19 mouse cellular contexts compared by ENCODE assay signal in the genomic region with DNA sequence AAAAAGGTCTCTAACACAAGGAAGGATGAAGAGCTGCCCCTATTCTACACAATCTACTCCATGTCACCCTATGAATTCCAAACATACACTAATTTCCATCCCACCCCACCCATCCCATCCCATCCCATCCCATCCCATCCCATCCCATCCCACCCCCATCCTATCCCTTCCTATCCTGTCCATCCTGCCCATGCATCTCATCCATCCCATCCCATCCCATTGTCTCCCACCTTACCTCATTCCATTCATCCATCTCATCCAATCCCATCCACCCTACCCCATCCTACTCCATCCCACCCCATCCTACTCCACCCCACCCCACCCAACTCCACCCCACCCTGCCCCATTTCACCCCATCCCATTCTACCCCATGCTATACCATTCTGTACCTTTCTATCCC.
DNase-seq lines count a peak whose midpoint lies in the region; ATAC-seq and TF ChIP-seq lines count a peak whose summit lies in the region.
"Had no signal": no experiment of that assay in that cellular context is flagged by ENCODE, and none has a peak within 500 bp of the region (broad histone marks: within the 10 kb centered on the region; RNA-seq: fewer than 3 reads in every experiment).

No protein-coding gene starts in this region.

- H3K4me1 ChIP-seq in midbrain, embryonic 10.5 days: peaks cover 9% of the 10 kb centered on the region
- H3K4me1 ChIP-seq in midbrain, postnatal 0 days (ENCODE audit: insufficient read depth, low read length): no peaks in the 10 kb centered on the region
- H3K4me1 ChIP-seq in hindbrain, embryonic 12.5 days: no peaks in the 10 kb centered on the region
- peaks cover 6% of the 10 kb centered on the region; the same call in 1 of the 2 replicates for H3K4me1 ChIP-seq in midbrain, embryonic 13.5 days (replicated peaks)
- H3K4me1 ChIP-seq in neural tube, embryonic 15.5 days: peaks cover 6% of the 10 kb centered on the region
- H3K4me1 ChIP-seq: heart, embryonic 15.5 days; liver, embryonic 15.5 days had no signal

- no peaks in the 10 kb centered on the region for H3K27me3 ChIP-seq in midbrain, embryonic 10.5 days (ENCODE audit: low read depth, poor library complexity, severe bottlenecking)
- no peaks in the 10 kb centered on the region for H3K27me3 ChIP-seq in midbrain, postnatal 0 days (ENCODE audit: insufficient read depth, low read length)
- no peaks in the 10 kb centered on the region for H3K27me3 ChIP-seq in hindbrain, embryonic 12.5 days
- H3K27me3 ChIP-seq in midbrain, embryonic 13.5 days: no peaks in the 10 kb centered on the region
- no peaks in the 10 kb centered on the region for H3K27me3 ChIP-seq in neural tube, embryonic 15.5 days (replicated peaks)
- H3K27me3 ChIP-seq: heart, embryonic 15.5 days; liver, embryonic 15.5 days had no signal

- H3K4me3 ChIP-seq in midbrain, embryonic 10.5 days: no peak overlapping the region
- H3K4me3 ChIP-seq in midbrain, postnatal 0 days (ENCODE audit: low read depth, low read length): no peak overlapping the region
- no peak overlapping the region for H3K4me3 ChIP-seq in hindbrain, embryonic 12.5 days
- H3K4me3 ChIP-seq in midbrain, embryonic 13.5 days (replicated peaks): no peak overlapping the region
- no peak overlapping the region for H3K4me3 ChIP-seq in neural tube, embryonic 15.5 days (replicated peaks)
- H3K4me3 ChIP-seq: heart, adult 2 months; heart, embryonic 15.5 days; liver, embryonic 15.5 days had no signal

- peak overlapping the region; percentile 2; the same call in 1 of the 2 replicates for H3K27ac ChIP-seq in midbrain, embryonic 10.5 days (replicated peaks)
- H3K27ac ChIP-seq in midbrain, postnatal 0 days (ENCODE audit: low read depth, low read length): no peak overlapping the region
- no peak overlapping the region; the same call in 1 of the 2 replicates for H3K27ac ChIP-seq in hindbrain, embryonic 12.5 days
- 0 out of 2 replicates have a peak overlapping the region, but pooled peaks have one; percentile 62 for H3K27ac ChIP-seq in midbrain, embryonic 13.5 days
- peak overlapping the region; percentile 45; the same call in 1 of the 2 replicates for H3K27ac ChIP-seq in neural tube, embryonic 15.5 days (replicated peaks)
- H3K27ac ChIP-seq: heart, adult 2 months; heart, embryonic 15.5 days; liver, embryonic 15.5 days; macrophage had no signal

- H3K4me2 ChIP-seq in midbrain, postnatal 0 days (ENCODE audit: low read depth, low read length, poor library complexity, severe bottlenecking): no peak overlapping the region
- H3K4me2 ChIP-seq in hindbrain, embryonic 12.5 days (replicated peaks): no peak overlapping the region
- peak overlapping the region; percentile 19; the same call in 1 of the 2 replicates for H3K4me2 ChIP-seq in midbrain, embryonic 13.5 days (replicated peaks)
- H3K4me2 ChIP-seq in neural tube, embryonic 15.5 days: no peak overlapping the region
- H3K4me2 ChIP-seq: heart, embryonic 15.5 days; liver, embryonic 15.5 days had no signal

- TF ChIP-seq CTCF in midbrain, postnatal 0 days (IDR thresholded peaks at IDR 0.05): no peak

- no peak for DNase-seq in midbrain, embryonic 10.5 days (ENCODE audit: low spot score)
- DNase-seq in midbrain, postnatal 0 days (ENCODE audit: low spot score): no peak
- no peak for DNase-seq in layer of hippocampus, adult 11-12 months (ENCODE audit: low spot score)
- DNase-seq in adrenal gland, adult 2 months: no peak
- no peak for DNase-seq in spleen, postnatal 36 days (ENCODE audit: low spot score in 2 of 2)
- DNase-seq: cerebellum, adult 18-20 months; cerebellum, postnatal 36 days; gastrocnemius, postnatal 14 days; heart, adult 2 months; heart, postnatal 4 days; right cerebral cortex, postnatal 4 days; thymus, postnatal 14 days had no signal

- no peaks in the 10 kb centered on the region for H3K9me3 ChIP-seq in midbrain, embryonic 10.5 days (replicated peaks)
- H3K9me3 ChIP-seq in midbrain, postnatal 0 days (ENCODE audit: low read length): no peaks in the 10 kb centered on the region
- H3K9me3 ChIP-seq in hindbrain, embryonic 12.5 days (replicated peaks): no peaks in the 10 kb centered on the region
- H3K9me3 ChIP-seq in midbrain, embryonic 13.5 days: no peaks in the 10 kb centered on the region
- no peaks in the 10 kb centered on the region for H3K9me3 ChIP-seq in neural tube, embryonic 15.5 days (replicated peaks)
- H3K9me3 ChIP-seq: heart, embryonic 15.5 days; liver, embryonic 15.5 days had no signal

- no peaks in the 10 kb centered on the region for H3K36me3 ChIP-seq in midbrain, embryonic 10.5 days
- H3K36me3 ChIP-seq in midbrain, postnatal 0 days (ENCODE audit: insufficient read depth, low read length): no peaks in the 10 kb centered on the region
- no peaks in the 10 kb centered on the region for H3K36me3 ChIP-seq in hindbrain, embryonic 12.5 days
- no peaks in the 10 kb centered on the region for H3K36me3 ChIP-seq in midbrain, embryonic 13.5 days
- H3K36me3 ChIP-seq in neural tube, embryonic 15.5 days: no peaks in the 10 kb centered on the region
- H3K36me3 ChIP-seq: heart, embryonic 15.5 days; liver, embryonic 15.5 days had no signal

- no peak for ATAC-seq in midbrain, postnatal 0 days (ENCODE audit: low FRiP score)
- peak; percentile 63 for ATAC-seq in hindbrain, embryonic 12.5 days (ENCODE audit: low FRiP score)
- ATAC-seq in midbrain, embryonic 13.5 days: peak; percentile 77
- peak; percentile 42; the same call in 1 of the 2 replicates for ATAC-seq in neural tube, embryonic 15.5 days (ENCODE audit: low FRiP score)
- ATAC-seq: intestine, embryonic 16.5 days had no signal

- H3K9ac ChIP-seq in midbrain, postnatal 0 days (replicated peaks; ENCODE audit: low read length, poor library complexity, severe bottlenecking): no peak overlapping the region
- no peak overlapping the region for H3K9ac ChIP-seq in hindbrain, embryonic 12.5 days
- H3K9ac ChIP-seq in midbrain, embryonic 13.5 days (replicated peaks): no peak overlapping the region
- no peak overlapping the region for H3K9ac ChIP-seq in neural tube, embryonic 15.5 days (replicated peaks)
- H3K9ac ChIP-seq: heart, embryonic 15.5 days; liver, embryonic 15.5 days had no signal

Comparison
In these comparisons a context has a peak if more than half of its experiments do, and no peak if none do; other contexts are left out.
1. H3K27ac ChIP-seq: peak in midbrain, embryonic 10.5 days (single experiment), midbrain, embryonic 13.5 days (single experiment) and neural tube, embryonic 15.5 days (single experiment); none in midbrain, postnatal 0 days (single experiment) and hindbrain, embryonic 12.5 days (single experiment).